Mouse (Mus musculus): ENCODE measurements around the gene Minos1. TPM values are rescaled to one million over a fixed set of nuclear protein-coding genes. Genes with fewer than 3 reads are reported as not detected.

Gene Minos1
- polyA plus RNA-seq, 1 experiment from 2014 or later, result 514 TPM

DNA sequence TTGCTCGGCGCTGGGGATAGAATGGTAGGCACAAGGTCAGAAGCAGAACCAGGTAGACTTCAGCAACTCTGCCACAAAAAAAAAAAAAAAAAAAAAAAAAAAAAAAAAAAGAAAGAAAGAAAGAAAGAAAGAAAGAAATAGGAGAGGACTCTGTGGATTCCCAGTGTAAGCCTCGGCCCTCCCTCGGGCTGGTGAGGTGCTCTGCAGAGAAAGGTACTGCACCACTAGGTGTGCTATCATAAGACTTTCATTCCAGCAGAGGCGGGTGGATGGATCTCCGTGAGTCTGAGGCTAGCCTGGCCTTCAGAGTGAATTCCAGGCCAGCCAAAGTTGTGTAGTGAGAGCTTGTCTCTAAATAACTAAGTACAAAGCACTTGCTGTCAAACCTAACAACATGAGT, 10.9 kb upstream of the Minos1 start:
- no peak overlapping the region for H3K4me3 ChIP-seq (replicated peaks)
- no peak overlapping the region for H3K27ac ChIP-seq
- no peak overlapping the region for H3K9ac ChIP-seq
- no peaks in the 10 kb centered on the region for H3K9me3 ChIP-seq
- 75% methylated on average over 6 of the region's 6 CpGs for WGBS
- no peaks in the 10 kb centered on the region for H3K27me3 ChIP-seq (replicated peaks)
- no peaks in the 10 kb centered on the region for H3K36me3 ChIP-seq
- no peak for ATAC-seq (ENCODE audit: insufficient read depth, low FRiP score, low read depth)
- no peak overlapping the region for H3K4me2 ChIP-seq
- no peaks in the 10 kb centered on the region for H3K4me1 ChIP-seq

DNA sequence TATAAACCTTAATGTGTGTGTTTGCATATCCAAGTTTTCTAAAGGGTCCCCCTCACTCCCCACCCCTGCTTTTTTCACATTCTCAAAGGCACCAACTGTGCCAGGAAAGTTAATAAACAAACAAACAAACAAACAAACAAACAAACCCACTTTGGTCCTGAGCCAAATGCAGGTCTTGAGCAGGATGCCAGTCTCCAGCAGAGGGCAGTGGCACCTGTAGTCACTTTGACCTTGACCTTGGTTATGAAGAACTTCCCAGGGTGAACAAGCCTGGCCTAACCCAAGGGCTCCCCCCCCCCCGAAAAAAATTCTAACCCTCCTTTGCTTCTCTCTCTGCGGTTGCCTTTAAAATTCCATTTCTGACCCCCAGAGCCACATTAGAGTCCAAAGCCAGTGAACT, 9.4 kb upstream of the Minos1 start:
- H3K9ac ChIP-seq, result no peak overlapping the region
- WGBS, result 76% methylated on average over 2 of the region's 2 CpGs
- H3K4me1 ChIP-seq, result no peaks in the 10 kb centered on the region
- H3K9me3 ChIP-seq, result no peaks in the 10 kb centered on the region
- no peaks in the 10 kb centered on the region for H3K27me3 ChIP-seq (replicated peaks)
- no peak overlapping the region for H3K4me3 ChIP-seq (replicated peaks)
- no peaks in the 10 kb centered on the region for H3K36me3 ChIP-seq
- H3K27ac ChIP-seq, result no peak overlapping the region
- no peak overlapping the region for H3K4me2 ChIP-seq
- no peak for ATAC-seq (ENCODE audit: insufficient read depth, low FRiP score, low read depth)

DNA sequence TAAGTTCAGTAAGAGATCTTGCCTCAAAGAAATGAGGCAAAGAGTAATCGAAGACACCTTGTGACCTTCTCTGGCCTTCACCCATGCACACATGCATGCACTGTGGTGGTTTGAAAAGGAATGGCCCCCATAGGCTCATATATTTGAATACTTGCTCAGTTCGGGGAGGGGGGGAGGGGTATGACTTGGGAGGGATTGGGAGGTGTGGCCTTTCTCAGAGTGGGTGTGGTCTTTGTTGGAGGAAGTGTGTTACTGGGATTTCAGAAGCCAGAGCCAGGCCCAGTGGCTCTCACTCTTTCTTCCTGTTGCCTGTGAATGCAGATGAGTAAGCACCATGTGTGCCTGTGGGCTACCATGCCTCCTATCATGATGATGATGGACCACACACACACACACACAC, 5.1 kb upstream of the Minos1 start:
- no peak overlapping the region for H3K9ac ChIP-seq
- H3K4me1 ChIP-seq, result no peaks in the 10 kb centered on the region; the same call in 1 of the 2 replicates
- H3K9me3 ChIP-seq, result no peaks in the 10 kb centered on the region
- H3K4me2 ChIP-seq, result no peak overlapping the region
- H3K27me3 ChIP-seq (replicated peaks), result no peaks in the 10 kb centered on the region
- no peak overlapping the region for H3K27ac ChIP-seq
- H3K36me3 ChIP-seq, result no peaks in the 10 kb centered on the region
- no peak overlapping the region for H3K4me3 ChIP-seq (replicated peaks)
- WGBS, result 75% methylated on average over 2 of the region's 2 CpGs
- ATAC-seq (ENCODE audit: insufficient read depth, low FRiP score, low read depth), result no peak

DNA sequence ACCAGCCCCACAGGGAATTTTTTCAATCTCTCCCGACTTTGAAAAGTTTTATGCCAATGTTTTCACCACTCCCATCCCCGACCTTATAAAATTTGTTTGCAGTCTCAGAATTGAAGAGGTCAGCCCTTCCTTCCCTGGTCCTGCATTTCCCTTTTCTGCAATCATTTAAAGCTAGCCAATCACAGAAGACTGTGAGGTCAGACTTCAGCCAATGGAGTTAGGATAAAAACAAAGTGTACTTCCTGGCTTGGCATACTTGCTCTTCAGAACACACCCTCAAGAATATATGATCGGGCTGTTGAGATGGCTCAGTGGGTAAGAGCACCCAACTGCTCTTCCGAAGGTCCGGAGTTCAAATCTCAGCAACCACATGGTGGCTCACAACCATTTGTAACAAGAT, 2.2 kb upstream of the Minos1 start:
- Histone ChIP-seq H3K9ac (no peak overlapping the region), H3K4me1 (peaks cover 9% of the 10 kb centered on the region), H3K4me3 (replicated peaks) (no peak overlapping the region), H3K36me3 (no peaks in the 10 kb centered on the region), H3K27ac (no peak overlapping the region), H3K27me3 (replicated peaks) (no peaks in the 10 kb centered on the region), H3K9me3 (no peaks in the 10 kb centered on the region), H3K4me2 (no peak overlapping the region)
- no peak for ATAC-seq (ENCODE audit: insufficient read depth, low FRiP score, low read depth)
- WGBS, result 80% methylated on average over 5 of the region's 5 CpGs

DNA sequence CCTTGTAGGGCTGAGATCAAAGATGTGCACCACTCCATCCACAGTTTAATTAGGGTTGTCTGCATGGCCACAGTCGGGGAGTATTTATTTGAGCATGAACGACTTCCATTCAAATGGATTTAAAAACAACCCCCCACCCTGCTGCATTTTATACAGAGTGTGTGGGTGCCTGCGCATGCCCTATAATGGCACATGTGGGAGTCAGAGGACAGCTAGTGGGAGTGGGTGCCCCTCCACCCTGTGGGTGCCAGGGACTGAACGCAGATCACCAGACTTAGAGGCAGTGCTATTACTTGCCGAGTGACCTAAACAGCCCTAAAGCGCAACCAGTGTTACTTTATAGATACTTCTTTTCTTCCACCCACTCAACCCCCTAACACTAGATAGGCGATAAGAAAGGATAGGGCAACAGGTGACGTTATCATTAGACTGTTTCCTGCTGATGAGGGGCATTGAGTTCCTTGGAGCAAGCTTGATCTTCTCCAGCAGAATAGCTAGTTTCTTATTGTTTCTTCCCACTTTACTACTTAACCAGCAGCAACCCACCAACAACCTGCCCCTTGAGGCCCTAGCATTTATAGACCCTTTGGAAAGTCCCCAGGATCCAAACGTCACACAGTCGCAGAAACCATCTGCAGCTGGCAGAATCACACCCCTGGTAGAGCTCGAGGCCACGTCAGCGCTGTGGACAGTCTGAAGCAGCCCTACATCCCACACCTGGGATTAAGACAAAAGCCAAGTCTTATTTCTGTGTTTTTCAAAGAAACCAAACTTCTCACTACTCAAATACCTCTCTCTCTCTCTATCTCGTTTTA, 1.2 kb upstream of the Minos1 start:
- WGBS, result 79% methylated on average over 14 of the region's 14 CpGs
- Histone ChIP-seq H3K36me3 (no peaks in the 10 kb centered on the region), H3K9ac (no peak overlapping the region), H3K4me3 (replicated peaks) (no peak overlapping the region), H3K4me1 (peaks cover 9% of the 10 kb centered on the region), H3K9me3 (no peaks in the 10 kb centered on the region), H3K27ac (no peak overlapping the region), H3K4me2 (no peak overlapping the region), H3K27me3 (replicated peaks) (no peaks in the 10 kb centered on the region)
- ATAC-seq (ENCODE audit: insufficient read depth, low FRiP score, low read depth), result no peak

DNA sequence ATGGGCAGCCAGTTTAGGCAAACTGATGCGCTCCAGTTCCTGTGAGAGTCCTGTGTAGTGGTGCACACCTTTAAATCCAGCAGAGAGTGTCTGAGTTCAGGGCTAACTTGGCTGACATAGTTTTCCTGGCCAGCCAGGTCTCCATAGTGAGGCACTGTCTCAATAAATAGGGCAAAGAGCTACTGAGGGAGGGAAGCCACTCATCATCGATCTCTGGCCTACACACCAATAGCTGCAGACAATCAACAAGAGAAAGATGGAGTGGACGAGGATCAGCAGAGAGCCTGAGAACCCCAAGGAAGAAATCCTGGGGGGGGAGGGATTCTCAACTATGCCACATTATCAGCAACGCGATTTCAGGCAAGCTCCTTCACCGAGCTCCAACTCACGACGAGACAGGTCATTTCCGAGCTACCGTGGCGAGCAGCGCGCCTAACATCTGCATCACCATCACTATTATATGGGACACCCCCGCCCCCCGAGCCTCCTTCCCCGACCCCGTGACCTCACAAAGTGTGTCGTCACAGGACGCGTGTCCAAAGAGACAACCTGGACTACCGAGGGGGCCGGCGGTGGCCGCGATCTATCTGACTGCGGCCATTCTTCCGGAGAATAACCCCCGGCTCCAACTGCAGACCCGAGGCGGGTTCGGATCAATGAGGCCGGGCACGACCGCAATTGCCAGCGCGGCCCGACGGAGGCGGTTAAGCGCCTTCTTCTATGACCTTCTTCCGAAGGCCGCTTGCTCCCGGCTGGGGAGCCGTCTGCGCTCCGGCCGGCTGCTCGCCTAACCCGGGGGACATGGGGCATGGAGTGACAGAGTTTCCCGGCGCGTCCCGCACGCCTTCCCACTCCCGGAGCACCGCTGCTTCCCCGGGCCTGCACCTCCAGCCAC, 860 bp downstream of the Minos1 start:
- Histone ChIP-seq H3K27ac (peak overlapping the region; percentile 93), H3K27me3 (replicated peaks) (no peaks in the 10 kb centered on the region), H3K4me1 (peaks cover 9% of the 10 kb centered on the region), H3K36me3 (0 out of 2 replicates have a peak, but pooled peaks cover 4% of the 10 kb centered on the region), H3K9ac (peak overlapping the region; percentile 85), H3K9me3 (no peaks in the 10 kb centered on the region), H3K4me2 (peak overlapping the region; percentile 78), H3K4me3 (replicated peaks) (peak overlapping the region; percentile 90)
- peak; percentile 24 for ATAC-seq (ENCODE audit: insufficient read depth, low FRiP score, low read depth)
- 2% methylated on average over 57 of the region's 57 CpGs for WGBS

DNA sequence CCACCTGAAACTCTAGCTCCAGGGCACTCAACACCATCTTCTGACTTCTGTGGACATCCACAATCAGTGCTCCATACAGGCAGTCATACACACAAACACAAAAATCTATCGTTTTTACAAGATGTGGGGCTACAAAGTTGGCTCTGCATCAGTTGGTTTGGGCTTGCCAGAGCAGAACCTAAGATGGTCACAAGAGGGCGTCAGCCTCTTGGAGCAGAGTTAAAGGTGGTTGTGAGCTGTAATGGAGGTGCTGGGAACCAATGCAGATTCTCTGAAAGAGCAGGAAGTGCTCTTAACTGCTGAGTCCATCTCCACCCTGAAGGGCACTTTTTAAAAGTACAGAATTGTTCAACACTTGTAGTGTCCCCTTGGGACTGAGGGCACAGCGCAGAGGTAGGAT, 4.4 kb downstream of the Minos1 start:
- Histone ChIP-seq H3K27ac (no peak overlapping the region), H3K4me1 (peaks cover 9% of the 10 kb centered on the region), H3K9ac (no peak overlapping the region), H3K9me3 (no peaks in the 10 kb centered on the region), H3K4me2 (no peak overlapping the region), H3K36me3 (0 out of 2 replicates have a peak, but pooled peaks cover 4% of the 10 kb centered on the region), H3K27me3 (replicated peaks) (no peaks in the 10 kb centered on the region), H3K4me3 (replicated peaks) (no peak overlapping the region)
- WGBS, result 89% methylated on average over 3 of the region's 3 CpGs
- no peak for ATAC-seq (ENCODE audit: insufficient read depth, low FRiP score, low read depth)

DNA sequence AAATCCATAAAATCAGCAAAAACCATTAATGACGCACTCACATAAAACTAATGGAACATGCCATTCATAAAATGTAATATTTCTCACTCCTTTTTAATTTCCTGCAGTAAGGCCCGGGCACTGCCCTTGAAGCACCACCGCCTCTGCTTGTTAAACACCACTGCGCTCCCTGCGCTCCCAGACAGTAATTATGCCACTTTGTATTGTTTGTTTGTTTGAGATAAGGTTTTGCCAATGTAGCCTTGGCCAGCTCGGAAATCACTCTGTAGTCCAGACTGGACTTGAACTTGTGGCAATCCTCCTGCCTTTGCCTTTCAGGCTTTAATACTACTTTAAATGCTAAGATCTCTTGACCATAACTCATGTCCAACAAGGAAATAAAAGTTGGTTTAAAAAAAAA, 6.0 kb downstream of the Minos1 start:
- Histone ChIP-seq H3K4me3 (replicated peaks) (no peak overlapping the region), H3K9ac (no peak overlapping the region), H3K4me2 (no peak overlapping the region), H3K27me3 (replicated peaks) (no peaks in the 10 kb centered on the region), H3K36me3 (0 out of 2 replicates have a peak, but pooled peaks cover 4% of the 10 kb centered on the region), H3K4me1 (peaks cover 14% of the 10 kb centered on the region), H3K27ac (no peak overlapping the region), H3K9me3 (no peaks in the 10 kb centered on the region)
- ATAC-seq (ENCODE audit: insufficient read depth, low FRiP score, low read depth), result no peak
- WGBS, result 67% methylated on average over 6 of the region's 6 CpGs

DNA sequence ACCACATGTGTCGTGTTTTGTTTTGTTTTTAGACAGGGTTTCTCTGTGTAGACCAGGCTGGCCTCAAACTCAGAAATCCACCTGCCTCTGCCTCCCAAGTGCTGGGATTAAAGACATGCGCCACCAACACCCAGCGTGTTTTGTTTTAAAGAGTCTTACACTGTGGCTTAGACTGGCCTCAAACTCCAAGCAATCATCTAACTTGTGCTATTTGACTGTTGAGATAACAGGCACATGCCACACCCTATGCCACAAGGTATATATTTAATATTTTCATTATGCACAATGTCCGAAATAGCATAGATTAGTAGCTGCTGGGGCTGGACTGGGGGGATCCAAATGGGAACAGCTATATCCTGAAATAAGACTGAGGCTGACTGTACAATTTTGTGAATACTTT, 8.4 kb downstream of the Minos1 start:
- no peak overlapping the region for H3K4me3 ChIP-seq (replicated peaks)
- WGBS, result 83% methylated on average over 4 of the region's 4 CpGs
- H3K9me3 ChIP-seq, result no peaks in the 10 kb centered on the region
- no peak overlapping the region for H3K9ac ChIP-seq
- H3K4me2 ChIP-seq, result no peak overlapping the region
- H3K4me1 ChIP-seq, result peaks cover 10% of the 10 kb centered on the region
- 0 out of 2 replicates have a peak, but pooled peaks cover 4% of the 10 kb centered on the region for H3K36me3 ChIP-seq
- H3K27ac ChIP-seq, result no peak overlapping the region
- ATAC-seq (ENCODE audit: insufficient read depth, low FRiP score, low read depth), result no peak
- no peaks in the 10 kb centered on the region for H3K27me3 ChIP-seq (replicated peaks)

DNA sequence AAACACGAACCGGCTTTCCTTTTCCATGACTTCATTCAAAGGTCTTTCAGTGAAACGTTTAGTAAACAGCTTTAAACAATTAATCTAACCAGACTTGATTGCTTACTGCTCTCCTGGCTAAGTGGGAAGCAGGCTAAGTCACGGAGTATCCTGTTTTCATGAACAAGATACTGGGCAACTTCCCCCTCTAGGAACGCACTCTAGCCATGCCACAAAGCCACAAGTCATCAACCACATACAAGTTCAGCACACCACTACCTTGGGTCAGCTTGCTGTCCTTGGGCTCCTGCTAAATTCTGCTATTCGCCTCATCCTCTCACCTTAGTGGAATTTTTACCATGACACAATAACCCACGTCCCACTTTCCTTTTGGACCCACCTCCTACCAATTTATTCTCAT, 9.9 kb downstream of the Minos1 start:
- Histone ChIP-seq H3K36me3 (no peaks in the 10 kb centered on the region), H3K9ac (no peak overlapping the region), H3K4me3 (replicated peaks) (no peak overlapping the region), H3K27ac (no peak overlapping the region; the same call in 1 of the 2 replicates), H3K27me3 (replicated peaks) (no peaks in the 10 kb centered on the region), H3K4me1 (peaks cover 14% of the 10 kb centered on the region), H3K4me2 (no peak overlapping the region), H3K9me3 (no peaks in the 10 kb centered on the region)
- 55% methylated on average over 7 of the region's 7 CpGs for WGBS
- no peak for ATAC-seq (ENCODE audit: insufficient read depth, low FRiP score, low read depth)

DNA sequence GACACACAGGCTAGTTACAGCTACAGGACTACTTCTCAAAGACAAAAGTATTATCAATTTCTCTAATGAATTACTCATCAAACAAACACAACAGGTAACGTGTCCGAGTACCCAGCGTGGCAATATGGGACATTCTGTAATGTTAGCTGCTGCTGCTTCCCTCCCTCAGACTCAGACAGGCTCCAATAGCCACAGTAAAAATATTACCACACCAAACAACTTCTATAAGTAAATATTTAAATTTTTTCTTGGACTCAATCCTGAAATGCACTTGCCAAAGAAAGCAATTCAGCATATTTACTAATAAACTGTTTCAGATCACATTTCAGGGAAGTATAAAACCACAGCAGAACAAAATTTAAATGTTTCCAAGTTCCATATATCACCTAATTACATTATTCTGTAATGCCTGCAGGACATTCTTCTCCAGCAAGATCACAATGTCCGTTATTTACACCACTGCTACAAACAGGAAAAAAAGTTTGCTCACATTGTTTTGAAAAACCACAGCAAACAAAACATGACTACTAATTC, 10.6 kb downstream of the Minos1 start:
- Histone ChIP-seq H3K4me2 (no peak overlapping the region), H3K9me3 (no peaks in the 10 kb centered on the region), H3K9ac (no peak overlapping the region), H3K36me3 (no peaks in the 10 kb centered on the region), H3K27me3 (replicated peaks) (no peaks in the 10 kb centered on the region), H3K27ac (no peak overlapping the region; the same call in 1 of the 2 replicates), H3K4me3 (replicated peaks) (no peak overlapping the region), H3K4me1 (peaks cover 14% of the 10 kb centered on the region)
- 54% methylated on average over 4 of the region's 4 CpGs for WGBS
- no peak for ATAC-seq (ENCODE audit: insufficient read depth, low FRiP score, low read depth)

Measured in stomach, embryonic 15.5 days (tissue).